Mouse (Mus musculus) midbrain, embryonic 11.5 days (tissue): ENCODE data around the gene Ucp2. TPM values are rescaled to one million over a fixed set of nuclear protein-coding genes. Genes with fewer than 3 reads are reported as not detected.
A peak's percentile ranks its signal among the peaks of the same experiment; 100 is the strongest.

ENCODE experiments used
- ATAC-seq: fragments of 200-750 bp; cut with Nextera tagmentation; 2 replicates; pipeline ENCODE4 v1.8.0; 2017; ENCODE audit warnings: moderate TSS enrichment, moderate library complexity; ENCODE audit not compliant: low FRiP score
- DNase-seq: peaks from one replicate; pipeline ENCODE4 v3.0.0; 2015; ENCODE audit warnings: low spot score; ENCODE audit errors: missing footprints
- H3K27ac ChIP-seq: fragments of 300-500 bp; sonication (generic); 2 replicates; pipeline ENCODE4 v1.5.1; 2014; ENCODE audit warnings: low read depth, low read length
- H3K27me3 ChIP-seq: fragments of 300-500 bp; sonication (generic); 2 replicates; pipeline ENCODE4 v1.6.1; 2014; ENCODE audit warnings: mild to moderate bottlenecking, low read length, moderate library complexity, mixed read lengths; ENCODE audit not compliant: control insufficient read depth, insufficient read depth
- H3K36me3 ChIP-seq: fragments of 300-500 bp; sonication (generic); 2 replicates; pipeline ENCODE4 v1.6.1; 2014; ENCODE audit warnings: mild to moderate bottlenecking, low read length, moderate library complexity, mixed read lengths; ENCODE audit not compliant: control insufficient read depth, insufficient read depth
- H3K4me1 ChIP-seq: fragments of 300-500 bp; sonication (generic); 2 replicates; pipeline ENCODE4 v1.6.1; 2014; ENCODE audit warnings: low read length; ENCODE audit not compliant: control insufficient read depth, insufficient read depth
- H3K4me2 ChIP-seq: fragments of 300-500 bp; sonication (generic); 2 replicates; pipeline ENCODE4 v1.6.1; 2014; ENCODE audit warnings: mild to moderate bottlenecking, moderate library complexity
- H3K4me3 ChIP-seq: fragments of 300-500 bp; sonication (generic); 2 replicates; pipeline ENCODE4 v1.5.1; 2014; ENCODE audit warnings: low read depth, low read length
- H3K9ac ChIP-seq: fragments of 300-500 bp; sonication (generic); 2 replicates; pipeline ENCODE4 v1.6.1; 2014; ENCODE audit warnings: low read length
- H3K9me3 ChIP-seq: fragments of 300-500 bp; sonication (generic); 2 replicates; pipeline ENCODE4 v1.6.1; 2016; ENCODE audit warnings: low read length; ENCODE audit not compliant: control insufficient read depth
- WGBS: fragments of 180-500 bp; shearing (Covaris S2); extraction: QIAGEN DNeasy Blood & Tissue Kit; methylation state at CpG from one replicate; pipeline ENCODE4 v1.1.7; 2014; 5-methylcytosine and 5-hydroxymethylcytosine counted together
- polyA plus RNA-seq: library from polyadenylated mRNA; unstranded; fragments of >200 nt; fragmentation: Nextera tagmentation; extraction: Ambion mirVana; gene quantifications from 2 replicates; pipeline ENCODE4 v1.2.1, GENCODE M21; 2014

Gene Ucp2
- polyA plus RNA-seq, 1 experiment from 2014 or later = 80.4 TPM

GRCm38 (mm10) chr7:100497402-100497801 is 4.3 kb downstream of the Ucp2 start:
- Histone ChIP-seq H3K27me3 (no peaks in the 10 kb centered on the region), H3K36me3 (no peaks in the 10 kb centered on the region), H3K4me1 (peaks cover 12% of the 10 kb centered on the region; the same call in 1 of the 2 replicates), H3K27ac (no peak overlapping the region), H3K9ac (no peak overlapping the region), H3K4me3 (no peak overlapping the region), H3K9me3 (no peaks in the 10 kb centered on the region), H3K4me2 (no peak overlapping the region)
- WGBS = 76% methylated on average over 4 of the region's 4 CpGs
- ATAC-seq (no peak), DNase-seq (no peak)

GRCm38 (mm10) chr7:100497982-100498381 is 4.8 kb downstream of the Ucp2 start:
- no peak overlapping the region for H3K4me2 ChIP-seq
- 91% methylated on average over 13 of the region's 13 CpGs for WGBS
- no peaks in the 10 kb centered on the region for H3K9me3 ChIP-seq
- H3K4me1 ChIP-seq = peaks cover 9% of the 10 kb centered on the region; the same call in 1 of the 2 replicates
- H3K4me3 ChIP-seq = no peak overlapping the region
- H3K27ac ChIP-seq = no peak overlapping the region
- no peak for DNase-seq
- no peak for ATAC-seq
- H3K9ac ChIP-seq = no peak overlapping the region
- no peaks in the 10 kb centered on the region for H3K27me3 ChIP-seq
- H3K36me3 ChIP-seq = no peaks in the 10 kb centered on the region

GRCm38 (mm10) chr7:100499465-100499864 is 6.3 kb downstream of the Ucp2 start:
- Histone ChIP-seq H3K9me3 (no peaks in the 10 kb centered on the region), H3K4me3 (no peak overlapping the region), H3K36me3 (no peaks in the 10 kb centered on the region), H3K4me1 (0 out of 2 replicates have a peak, but pooled peaks cover 5% of the 10 kb centered on the region), H3K27me3 (no peaks in the 10 kb centered on the region), H3K27ac (no peak overlapping the region), H3K9ac (no peak overlapping the region), H3K4me2 (no peak overlapping the region)
- ATAC-seq (no peak), DNase-seq (no peak)

GRCm38 (mm10) chr7:100500276-100500977 is 7.3 kb downstream of the Ucp2 start:
- 73% methylated on average over 16 of the region's 16 CpGs for WGBS
- Histone ChIP-seq H3K4me2 (no peak overlapping the region), H3K9me3 (no peaks in the 10 kb centered on the region), H3K9ac (no peak overlapping the region), H3K27me3 (no peaks in the 10 kb centered on the region), H3K4me1 (0 out of 2 replicates have a peak, but pooled peaks cover 2% of the 10 kb centered on the region), H3K36me3 (no peaks in the 10 kb centered on the region), H3K4me3 (no peak overlapping the region), H3K27ac (no peak overlapping the region)
- ATAC-seq (no peak), DNase-seq (peak; percentile 82)

- DNase-seq (no peak), ATAC-seq (no peak)
- H3K4me3 ChIP-seq = no peak overlapping the region
- H3K4me1 ChIP-seq = no peaks in the 10 kb centered on the region
- H3K9ac ChIP-seq = no peak overlapping the region
- H3K9me3 ChIP-seq = no peaks in the 10 kb centered on the region
- 79% methylated on average over 6 of the region's 6 CpGs for WGBS
- H3K4me2 ChIP-seq = no peak overlapping the region
- H3K27ac ChIP-seq = no peak overlapping the region
- H3K27me3 ChIP-seq = no peaks in the 10 kb centered on the region
- H3K36me3 ChIP-seq = no peaks in the 10 kb centered on the region
Observed at GRCm38 (mm10) chr7:100501027-100501843, 8.1 kb downstream of the Ucp2 start.

GRCm38 (mm10) chr7:100501844-100502373 is 8.8 kb downstream of the Ucp2 start:
- H3K4me2 ChIP-seq = no peak overlapping the region
- 58% methylated on average over 2 of the region's 2 CpGs for WGBS
- H3K4me3 ChIP-seq = no peak overlapping the region
- no peaks in the 10 kb centered on the region for H3K36me3 ChIP-seq
- ATAC-seq (no peak), DNase-seq (no peak)
- H3K27ac ChIP-seq = no peak overlapping the region
- no peak overlapping the region for H3K9ac ChIP-seq
- no peaks in the 10 kb centered on the region for H3K27me3 ChIP-seq
- H3K9me3 ChIP-seq = no peaks in the 10 kb centered on the region
- no peaks in the 10 kb centered on the region for H3K4me1 ChIP-seq

- Histone ChIP-seq H3K27me3 (no peaks in the 10 kb centered on the region), H3K4me3 (no peak overlapping the region), H3K4me2 (no peak overlapping the region), H3K9ac (no peak overlapping the region), H3K27ac (no peak overlapping the region), H3K4me1 (no peaks in the 10 kb centered on the region), H3K36me3 (no peaks in the 10 kb centered on the region), H3K9me3 (no peaks in the 10 kb centered on the region)
- ATAC-seq = no peak
- WGBS = 83% methylated on average over 7 of the region's 7 CpGs
- no peak for DNase-seq
Observed at GRCm38 (mm10) chr7:100502374-100502922, 9.3 kb downstream of the Ucp2 start.

GRCm38 (mm10) chr7:100503076-100503475 is 9.9 kb downstream of the Ucp2 start:
- no peak overlapping the region for H3K4me3 ChIP-seq
- no peak overlapping the region for H3K27ac ChIP-seq
- no peaks in the 10 kb centered on the region for H3K9me3 ChIP-seq
- no peaks in the 10 kb centered on the region for H3K4me1 ChIP-seq
- no peak overlapping the region for H3K9ac ChIP-seq
- no peak for ATAC-seq
- no peaks in the 10 kb centered on the region for H3K36me3 ChIP-seq
- no peaks in the 10 kb centered on the region for H3K27me3 ChIP-seq
- no peak for DNase-seq
- no peak overlapping the region for H3K4me2 ChIP-seq
- 93% methylated on average over 5 of the region's 5 CpGs for WGBS
